Mouse (Mus musculus) cerebellum, postnatal 10 days (tissue): ENCODE results near the gene H2al1m.
"Not testable (repeated sequence)": the region's sequence is repeated elsewhere in the genome, so short reads cannot be mapped to it uniquely, and the experiment has no call there.

Experiments
- DNase-seq, 2 experiments: peaks; one replicate each; pipeline ENCODE4 v3.0.0; 2021; ENCODE audit warnings: mixed read lengths in 2 of 2

The H2al1m gene

DNA sequence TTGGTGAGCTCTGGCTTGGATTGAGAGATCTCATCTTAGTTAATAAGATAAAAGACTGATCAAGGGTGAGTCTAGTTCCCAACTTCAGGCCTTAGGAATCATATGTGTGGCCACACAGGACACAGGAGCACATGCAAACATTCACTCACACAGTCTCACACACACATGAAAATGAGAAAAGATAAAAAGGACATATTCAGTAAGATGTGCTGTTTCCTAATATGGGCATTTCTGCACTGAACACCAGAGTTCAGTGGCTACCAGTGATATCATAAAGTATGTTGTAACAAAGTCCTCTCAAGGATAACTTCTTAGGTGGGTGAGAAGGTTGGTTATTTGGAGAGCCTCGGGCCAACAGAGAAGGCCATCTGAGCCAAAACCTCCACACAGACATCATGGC is at the start of gene H2al1m:
Gene H2al1m (plus strand): TSS at position 301 of the 400 bp plus-strand sequence.
- not testable (repeated sequence) for DNase-seq

DNA sequence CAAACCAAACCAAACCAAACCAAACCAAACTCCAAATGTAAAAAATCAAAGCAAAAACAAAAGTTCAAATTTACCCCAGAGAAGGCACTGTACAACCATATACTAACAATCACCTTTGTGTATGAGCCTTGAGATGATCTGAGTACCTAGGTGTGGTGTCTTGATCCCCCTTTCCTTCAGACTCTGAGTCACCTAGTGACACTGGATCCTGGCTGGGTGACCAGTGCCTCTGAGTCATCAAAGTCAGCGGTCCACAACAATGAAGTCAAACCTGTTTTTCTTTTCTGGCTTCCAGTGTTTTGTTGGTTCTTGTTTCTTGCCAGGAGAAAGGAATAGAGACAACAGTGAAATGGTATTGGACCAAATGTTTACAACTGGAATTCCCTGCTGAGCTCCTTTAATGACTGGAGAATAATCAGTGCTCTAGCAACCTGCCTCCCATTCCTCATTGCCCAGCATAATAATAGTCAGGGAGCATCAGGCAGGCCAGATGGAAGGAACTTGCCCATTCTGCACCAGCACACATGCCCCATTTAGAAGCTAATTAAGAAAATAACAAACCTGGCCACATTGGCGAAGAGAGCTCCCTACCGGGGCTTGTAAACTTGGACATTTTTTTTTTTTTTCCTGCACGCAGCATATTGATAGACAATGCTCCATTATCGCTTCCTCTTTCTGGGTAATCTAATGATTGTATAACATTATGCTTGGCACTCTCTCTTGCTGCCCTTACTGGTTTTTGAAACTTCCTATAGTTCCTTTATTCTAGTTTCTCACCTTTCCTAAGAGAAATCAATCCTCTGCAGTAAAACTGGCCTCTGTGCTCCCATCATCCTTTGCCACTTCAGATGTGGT is 42.6 kb upstream of the H2al1m start:
- DNase-seq: peak; percentile 44 to 52

DNA sequence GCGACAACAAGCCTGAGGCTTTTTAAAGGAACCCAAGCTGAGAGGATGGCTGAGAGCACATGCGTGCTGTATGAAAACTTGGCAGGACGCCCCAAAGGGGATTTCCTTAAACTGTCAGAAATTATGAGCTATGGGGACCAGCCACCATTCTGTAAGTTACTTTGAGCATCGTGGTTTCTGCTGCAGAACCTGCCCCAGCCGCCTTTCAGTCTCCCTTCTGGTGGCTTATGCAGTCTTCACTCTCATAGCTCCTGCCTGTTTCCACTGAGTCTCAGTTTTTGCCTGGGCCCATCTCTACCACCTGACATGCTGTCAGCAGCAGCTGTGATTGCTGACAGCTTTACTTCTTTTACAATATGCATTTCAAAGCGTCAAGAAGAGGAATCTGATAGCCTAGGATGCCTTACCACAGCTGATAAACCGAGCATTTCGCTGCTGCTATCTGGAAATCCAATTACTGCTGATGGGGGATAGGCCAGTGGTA is 40.1 kb upstream of the H2al1m start:
- DNase-seq: peak; percentile 55 to 59

DNA sequence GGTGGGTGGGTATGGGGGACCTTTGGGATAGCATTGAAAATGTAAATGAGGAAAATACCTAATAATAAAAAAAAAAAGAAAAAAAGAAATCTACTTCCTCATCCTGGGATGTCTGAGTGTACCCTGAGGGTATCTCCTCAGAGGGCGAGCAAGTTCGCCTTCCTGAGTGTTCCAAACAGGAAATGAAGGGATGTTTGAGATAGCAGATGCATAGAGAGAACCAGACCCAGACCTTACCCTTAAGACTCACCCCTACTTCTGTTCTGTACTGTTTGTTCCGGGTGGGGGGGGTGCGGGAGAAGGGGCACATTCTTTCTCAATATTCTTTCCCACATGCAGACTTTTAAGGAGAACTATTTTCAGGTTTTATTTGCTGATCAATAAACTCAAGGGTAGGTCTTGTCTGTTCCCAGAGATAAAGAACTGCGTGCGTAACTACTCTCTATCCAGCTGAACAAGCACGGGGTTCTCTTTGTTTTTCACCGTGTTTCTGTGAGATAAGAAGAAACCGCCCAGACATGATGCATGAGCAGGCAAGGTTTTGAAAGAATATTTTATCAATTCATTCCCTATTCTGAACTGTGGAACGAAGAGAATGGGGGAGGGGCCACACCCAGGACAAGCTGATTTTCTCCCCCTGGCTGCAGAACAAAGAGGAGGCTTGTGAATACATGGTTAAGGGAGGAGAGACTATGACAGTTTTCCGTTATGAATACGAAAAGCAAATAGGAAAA is 38.8 kb upstream of the H2al1m start:
- DNase-seq: peak; percentile 10 to 24

DNA sequence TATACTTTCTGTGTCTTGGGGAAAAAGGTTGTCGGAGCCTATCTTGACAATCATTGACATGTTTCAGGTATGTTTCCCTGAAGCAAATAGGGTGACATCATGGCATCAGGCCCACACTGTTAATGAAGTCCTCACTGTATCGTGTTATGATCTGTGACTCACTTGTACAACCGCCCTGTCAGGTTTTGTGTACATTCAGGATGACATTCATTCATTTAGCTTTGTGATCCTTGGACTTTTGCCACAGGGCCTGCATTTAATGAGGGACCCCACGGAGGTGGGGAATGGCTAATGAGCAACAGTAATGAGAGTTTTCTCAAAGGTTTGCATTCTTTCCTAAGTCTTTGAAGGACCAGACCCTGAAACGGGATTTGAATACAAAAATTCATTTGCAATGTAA is 34.7 kb upstream of the H2al1m start:
- DNase-seq: no peak

DNA sequence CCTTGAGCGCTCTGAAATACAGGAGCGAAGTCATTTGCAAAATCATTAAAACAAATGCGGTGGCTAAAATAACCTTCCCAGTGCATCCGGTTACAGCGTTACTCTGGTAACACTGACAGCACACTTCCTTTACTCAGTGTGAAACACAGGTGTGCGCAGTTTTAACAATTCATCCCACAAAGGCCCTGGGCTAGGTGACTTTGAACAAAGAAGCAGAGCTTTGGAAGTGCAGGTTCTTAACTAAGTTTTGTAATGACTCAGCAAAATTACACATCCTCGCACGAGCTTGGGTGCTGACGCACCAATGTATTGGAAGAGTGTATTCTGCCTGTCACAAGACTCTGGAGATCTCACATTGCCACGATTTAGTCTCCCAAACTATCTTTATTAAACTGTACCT is 29.6 kb upstream of the H2al1m start:
- no peak for DNase-seq

DNA sequence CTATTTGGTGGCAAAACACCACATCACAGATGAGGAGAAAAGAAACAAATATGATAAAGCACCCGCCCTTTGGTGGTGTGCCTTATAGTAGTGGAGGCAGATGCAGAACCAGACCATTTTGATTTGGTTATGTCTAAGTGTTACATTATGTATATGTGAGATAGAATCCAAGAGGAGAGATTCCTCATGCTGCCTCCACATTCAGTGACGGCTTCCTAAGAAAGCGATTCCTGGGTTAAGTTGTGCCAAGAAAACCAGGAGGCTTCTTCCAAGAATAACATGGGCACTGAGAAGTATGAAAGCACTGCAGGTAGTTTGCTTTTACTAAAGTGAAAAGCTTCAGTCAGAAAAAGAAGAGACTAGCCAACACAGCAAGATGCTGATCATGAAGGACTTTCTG is 28.7 kb upstream of the H2al1m start:
- no peak for DNase-seq

DNA sequence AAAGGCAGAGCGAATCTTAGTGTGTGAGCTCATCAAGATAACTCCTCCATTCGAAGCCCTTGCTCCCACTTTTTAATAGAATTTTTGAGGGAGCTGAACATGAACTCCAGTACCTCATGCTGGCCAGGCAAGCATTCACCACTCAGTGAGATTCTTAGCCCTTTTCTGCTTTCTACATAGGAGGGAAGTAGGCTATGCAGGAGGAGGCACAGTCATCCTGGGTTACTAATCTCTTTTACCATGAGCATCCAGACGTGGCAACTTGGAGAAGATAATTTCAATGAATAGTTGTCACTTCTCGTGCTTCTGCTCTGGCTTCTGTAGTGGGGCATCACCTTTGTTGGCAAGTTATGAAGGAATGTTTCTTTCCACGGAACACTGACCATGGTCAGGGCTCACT is 26.8 kb upstream of the H2al1m start, which contains the start of gene Gm14862:
Gene Gm14862 (minus strand): TSS at position 134 of the 400 bp plus-strand sequence.
- no peak for DNase-seq

DNA sequence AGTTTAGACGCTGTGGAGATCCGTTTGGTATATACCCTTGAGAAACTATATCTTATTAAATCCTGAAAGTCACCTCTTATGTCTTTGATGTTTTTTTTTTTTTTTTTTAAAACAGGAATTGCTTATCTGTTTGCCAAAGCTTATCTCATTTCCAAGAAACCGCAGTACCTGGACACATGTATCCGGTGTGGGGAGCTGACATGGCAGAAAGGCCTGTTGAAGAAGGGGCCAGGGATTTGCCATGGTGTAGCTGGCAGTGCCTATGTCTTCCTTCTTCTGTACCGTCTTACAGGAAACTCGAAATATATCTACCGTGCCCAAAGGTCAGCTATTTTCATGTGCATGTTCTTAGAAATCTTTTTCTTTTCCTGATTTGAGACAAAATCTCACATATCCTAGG is 25.7 kb upstream of the H2al1m start:
- DNase-seq: no peak

DNA sequence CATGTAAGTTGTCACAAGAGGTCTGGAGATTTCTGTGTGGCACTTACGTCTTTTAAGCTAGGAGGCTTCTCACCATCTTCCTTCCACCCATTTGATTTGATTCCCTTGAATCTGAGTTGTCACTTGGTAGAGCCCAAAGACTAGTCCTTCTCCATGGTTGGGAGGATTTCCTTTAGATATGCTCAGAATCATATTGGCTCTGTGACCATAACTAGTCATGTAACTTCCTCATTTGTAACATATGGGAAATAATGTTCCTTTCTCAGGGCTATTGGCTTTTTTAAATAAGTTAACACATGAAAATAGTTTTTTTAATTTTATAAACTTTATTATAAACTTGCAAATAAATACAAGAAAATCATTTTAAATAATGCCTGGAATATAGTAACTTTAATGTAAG is 24.3 kb upstream of the H2al1m start:
- no peak for DNase-seq

DNA sequence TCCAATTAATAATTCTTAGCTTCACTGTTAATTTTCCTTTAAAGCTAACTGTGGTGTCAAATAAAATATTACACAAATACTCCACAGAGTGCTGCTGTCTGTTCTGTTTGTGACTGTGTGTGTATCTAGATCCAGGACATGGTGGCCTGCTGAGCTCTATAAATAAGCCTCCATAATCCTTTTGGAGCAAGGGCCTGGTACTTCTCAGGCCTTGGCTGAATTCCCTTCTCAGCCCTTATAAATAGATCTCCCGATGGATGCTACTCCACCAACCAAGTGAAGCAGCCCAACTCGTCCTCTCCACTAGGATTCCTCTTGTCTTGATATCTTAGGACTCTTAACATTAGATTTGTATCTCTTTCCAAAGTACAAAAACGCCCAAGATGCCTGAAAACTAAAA is 12.5 kb upstream of the H2al1m start:
- DNase-seq: peak; percentile 55 to 62

DNA sequence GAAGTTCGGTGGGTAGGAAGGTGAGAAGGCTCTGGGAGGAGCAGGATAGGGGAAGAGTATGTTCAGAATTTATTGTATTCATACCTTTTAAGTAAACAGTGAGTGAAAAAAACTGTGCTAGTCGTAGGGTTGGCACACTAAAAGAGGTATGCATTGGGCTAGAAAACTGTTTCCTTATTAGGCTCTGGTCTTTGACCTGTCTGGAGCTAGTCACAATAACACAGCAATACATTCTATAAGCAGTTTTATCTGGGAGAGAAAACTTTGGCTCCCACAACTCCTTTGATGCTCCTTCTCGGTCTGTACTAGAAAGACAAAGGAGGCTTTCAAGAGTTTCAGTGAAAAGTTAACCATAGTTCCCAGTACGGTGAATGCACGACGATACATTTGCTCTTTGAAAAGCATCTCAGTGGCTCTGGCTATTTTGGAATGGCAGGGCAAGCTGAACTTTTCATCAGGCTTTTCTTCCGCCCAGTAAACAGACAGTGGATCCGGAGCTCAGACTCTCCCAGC is 11.6 kb upstream of the H2al1m start:
- no peak for DNase-seq

DNA sequence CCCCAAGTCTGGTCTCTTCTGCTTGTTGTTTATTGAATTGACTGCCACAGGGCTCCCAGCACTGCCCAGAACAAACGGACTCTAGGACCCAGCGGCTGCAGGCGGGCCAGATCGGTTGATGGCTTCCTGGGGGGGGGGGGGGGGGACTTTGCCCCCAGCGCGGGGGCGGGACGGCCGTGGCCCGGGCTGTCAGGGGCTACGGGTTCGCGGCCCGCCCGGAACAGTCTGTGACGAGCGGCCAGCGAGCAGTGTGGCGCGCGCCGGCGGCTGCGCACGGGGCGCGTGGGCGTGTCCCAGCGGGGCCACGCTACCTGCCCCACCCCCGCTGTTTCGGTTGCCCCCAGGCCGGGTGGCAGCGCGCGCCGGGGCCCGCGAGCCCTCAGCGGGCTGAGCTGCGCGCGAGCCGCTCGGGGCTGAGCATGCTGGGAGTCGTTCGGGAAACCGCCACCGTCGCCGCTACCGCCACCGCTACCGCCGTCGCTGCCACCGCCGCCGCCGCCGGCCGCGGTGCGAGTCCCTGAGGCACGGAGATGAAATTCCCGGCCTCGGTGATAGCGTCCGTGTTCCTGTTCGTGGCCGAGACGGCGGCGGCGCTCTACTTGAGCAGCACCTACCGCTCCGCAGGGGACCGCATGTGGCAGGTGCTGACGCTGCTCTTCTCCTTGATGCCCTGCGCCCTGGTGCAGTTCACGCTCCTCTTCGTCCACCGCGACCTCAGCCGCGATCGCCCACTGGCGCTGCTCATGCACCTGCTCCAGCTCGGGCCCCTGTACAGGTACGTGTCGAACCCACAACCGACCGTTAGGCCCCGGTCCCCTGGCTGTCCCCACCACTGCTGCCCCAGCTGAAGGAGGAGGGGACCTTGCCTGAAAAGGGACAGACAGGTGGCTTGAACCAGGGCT is 10.9 kb upstream of the H2al1m start, which contains the start of gene Xk:
Gene Xk (plus strand): TSS at position 297 of the 902 bp plus-strand sequence.
- peak; percentile 68 to 75 for DNase-seq

DNA sequence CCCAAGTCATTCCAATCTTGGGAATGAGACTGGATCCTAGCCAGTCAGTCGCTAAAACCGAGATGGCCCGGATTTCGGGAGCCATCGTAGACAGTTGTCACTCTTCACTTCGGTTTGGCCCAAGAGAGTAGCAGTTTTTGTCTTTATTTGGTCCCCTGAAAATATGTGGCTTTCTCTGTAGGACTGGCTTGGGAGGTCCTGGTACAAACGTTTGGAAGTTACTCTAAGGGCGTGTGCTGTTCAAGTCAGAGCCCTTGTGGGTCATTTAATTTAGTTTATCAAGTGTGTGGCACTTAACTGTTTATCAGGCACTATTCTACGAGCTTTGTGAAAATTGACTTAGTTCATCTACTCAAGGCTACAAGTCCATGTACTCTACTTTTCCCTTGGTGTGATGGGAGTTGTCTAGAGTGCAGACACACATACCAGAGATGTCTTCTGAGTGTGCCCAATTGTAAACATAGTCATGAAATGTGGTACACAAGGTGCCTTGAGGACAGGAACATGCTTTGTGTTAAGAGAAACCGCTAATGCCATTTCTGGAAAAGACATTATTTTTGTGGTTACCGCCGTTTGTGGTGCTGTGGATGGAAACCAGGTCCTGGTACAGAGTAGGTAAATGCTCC is 10.1 kb upstream of the H2al1m start:
- no peak for DNase-seq

DNA sequence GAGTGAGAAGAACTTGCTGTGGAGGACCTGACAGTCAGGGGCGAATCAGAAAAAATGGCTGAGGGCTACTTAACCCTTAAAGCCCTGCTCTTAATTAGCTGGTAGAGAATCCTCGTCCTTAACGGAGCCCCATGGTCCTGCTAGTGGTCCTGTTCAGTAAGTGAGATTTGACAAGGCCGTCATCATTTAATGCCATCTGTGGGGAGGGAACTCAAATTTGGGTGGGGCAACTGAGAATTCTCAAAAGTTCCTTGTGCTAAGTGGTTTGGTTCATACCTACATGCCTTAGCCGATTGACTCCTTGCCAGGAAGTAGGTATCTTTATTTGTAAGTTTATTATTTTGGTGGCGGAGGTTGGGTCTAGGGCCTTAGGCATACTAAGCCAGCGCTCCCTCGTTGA is 9.2 kb upstream of the H2al1m start:
- no peak for DNase-seq

DNA sequence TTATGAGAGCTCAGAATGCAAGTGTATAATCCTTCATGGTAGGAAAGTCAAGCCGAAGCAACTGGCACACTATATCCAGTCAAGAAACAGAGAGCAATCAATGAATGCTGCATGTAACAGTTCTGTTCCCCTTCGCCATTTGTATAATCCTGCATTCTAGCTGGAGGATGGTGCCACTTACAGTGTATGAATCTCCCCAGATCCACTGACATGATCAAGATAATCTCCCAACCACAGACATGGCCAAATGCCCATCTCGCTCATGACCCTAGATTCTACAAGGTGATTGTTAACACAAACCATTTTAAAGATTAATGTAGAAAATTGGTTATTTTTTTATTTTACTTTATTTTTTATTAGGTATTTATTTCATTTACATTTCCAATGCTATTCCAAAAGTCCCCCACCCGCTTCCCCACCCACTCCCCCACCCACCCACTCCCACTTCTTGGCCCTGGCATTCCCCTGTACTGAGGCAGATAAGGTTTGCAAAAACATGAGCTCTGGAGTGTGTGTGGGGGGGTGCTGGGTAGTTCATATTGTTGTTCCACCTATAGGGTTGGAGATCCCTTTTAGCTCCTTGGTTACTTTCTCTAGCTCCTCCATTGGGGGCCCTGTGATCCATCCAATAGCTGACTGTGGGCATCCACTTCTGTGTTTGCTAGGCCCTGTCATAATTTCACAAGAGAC is 9.7 kb downstream of the H2al1m start:
- DNase-seq: not testable (repeated sequence)

DNA sequence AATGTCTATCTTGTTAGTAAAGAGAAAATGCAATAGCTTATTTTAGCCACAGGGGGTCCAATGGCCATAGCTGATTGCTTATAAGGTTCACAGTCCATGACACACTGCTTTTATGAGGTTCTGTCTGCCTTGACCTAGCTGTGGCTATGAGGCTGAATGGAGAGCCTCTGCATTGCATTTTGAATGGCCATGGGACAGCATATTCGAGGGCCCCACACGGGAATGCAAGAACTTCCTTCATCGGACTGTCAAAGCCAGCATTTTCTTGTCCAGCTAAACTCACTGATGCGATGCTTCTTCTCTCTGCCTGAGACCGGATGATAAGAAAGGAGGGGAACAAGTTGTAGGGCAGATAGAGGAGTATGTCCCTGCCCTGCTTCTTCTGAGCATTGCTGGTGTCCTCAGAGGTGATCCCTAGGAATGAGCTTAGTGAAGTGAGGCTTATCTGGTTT is 14.9 kb downstream of the H2al1m start:
- no peak for DNase-seq

DNA sequence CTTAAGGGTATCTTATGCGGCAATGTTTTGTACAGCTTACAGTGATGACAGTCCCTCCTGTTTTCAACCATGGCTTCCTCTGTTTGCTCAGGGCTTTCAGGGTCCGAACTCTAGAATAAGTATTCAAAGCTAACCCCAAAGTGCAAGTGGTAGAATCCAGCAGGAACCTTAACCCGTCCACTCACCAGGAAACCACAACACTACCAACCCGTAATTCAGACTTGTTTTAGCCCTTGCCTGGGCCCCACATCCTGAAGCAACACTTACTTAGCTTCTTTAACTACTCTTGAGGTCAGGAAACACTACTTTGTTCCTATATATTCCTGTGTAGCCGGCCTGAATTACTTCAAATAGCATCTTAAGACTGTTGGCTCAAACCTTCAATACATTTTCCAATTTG is 19.2 kb downstream of the H2al1m start:
- no peak for DNase-seq

DNA sequence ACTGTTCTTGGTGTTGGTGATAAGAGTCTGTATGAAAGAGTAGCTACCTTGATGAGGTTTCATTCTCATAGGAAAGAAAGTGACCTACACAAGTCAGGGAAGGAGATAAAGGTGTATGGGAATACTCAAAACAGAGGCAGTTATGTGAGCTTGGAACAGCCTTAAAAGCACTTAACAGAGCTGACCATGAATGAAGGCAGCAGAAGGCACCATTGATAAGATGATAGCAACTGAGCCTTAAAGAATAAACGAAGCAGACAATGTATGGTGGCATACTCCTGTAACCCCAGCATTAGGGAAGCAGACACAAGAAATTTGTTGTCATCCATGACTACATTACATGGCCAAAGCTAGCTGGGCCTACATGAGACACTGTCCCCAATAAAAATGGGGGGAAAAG is 19.9 kb downstream of the H2al1m start:
- no peak for DNase-seq

DNA sequence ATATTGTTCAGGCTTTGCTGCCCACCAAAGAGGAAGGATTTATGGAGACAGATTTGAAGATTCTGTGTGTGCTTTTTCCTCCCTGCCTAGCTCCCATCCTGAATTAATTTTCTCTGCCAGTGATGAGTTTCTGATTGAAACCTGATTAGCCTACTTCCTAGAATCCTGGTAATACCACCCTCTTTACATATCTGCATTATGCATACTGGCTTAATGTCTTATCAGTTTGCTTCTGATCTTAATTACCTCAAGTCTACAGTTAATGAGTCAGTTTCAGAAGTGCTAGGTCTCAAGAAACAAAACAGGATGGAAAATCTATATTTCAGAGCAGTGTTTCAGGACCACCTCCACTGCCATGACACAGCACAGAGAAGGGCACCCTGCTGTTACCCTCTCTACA is 32.9 kb downstream of the H2al1m start:
- not testable (repeated sequence) for DNase-seq

DNA sequence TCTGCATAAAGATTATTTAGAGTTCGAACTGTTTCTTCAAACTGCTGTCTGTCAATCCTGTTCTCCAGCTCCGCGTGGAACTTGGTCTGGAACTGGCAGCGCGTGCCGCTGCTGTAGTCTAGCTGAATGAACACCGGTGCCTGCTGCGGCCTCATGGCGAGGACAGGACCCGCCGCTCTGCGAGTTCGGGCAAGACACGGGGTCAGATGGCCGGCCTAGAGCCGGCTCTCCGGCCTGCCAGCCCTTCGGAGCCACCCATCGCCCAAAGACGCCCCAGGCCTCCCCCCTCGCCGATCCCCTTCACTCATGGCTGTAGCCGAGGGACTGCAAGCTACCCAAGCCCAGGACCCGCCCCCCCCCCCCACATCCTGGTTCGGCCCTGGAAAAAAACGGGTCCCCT is 44.4 kb downstream of the H2al1m start:
- not testable (repeated sequence) for DNase-seq
